Mouse (Mus musculus) cerebellum, adult 2 months (tissue): ENCODE results near the gene C1ql4. TPM values are rescaled to one million over a fixed set of nuclear protein-coding genes. Genes with fewer than 3 reads are reported as not detected.

Experiments used
- DNase-seq, 2 experiments: peaks; one replicate each; pipeline ENCODE4 v3.0.0; 2021
- H3K27ac ChIP-seq: fragments of 200-500 bp; 2 replicates; pipeline ENCODE4 v1.5.1; 2012; ENCODE audit warnings: low read length, control low read depth, inconsistent platforms; ENCODE audit not compliant: insufficient read depth
- H3K27me3 ChIP-seq: fragments of 200-500 bp; 2 replicates; pipeline ENCODE4 v1.6.1; 2012; ENCODE audit warnings: inconsistent platforms, mild to moderate bottlenecking, low read length, moderate library complexity; ENCODE audit not compliant: control insufficient read depth, insufficient read depth
- H3K4me1 ChIP-seq: fragments of 200-500 bp; 2 replicates; pipeline ENCODE4 v1.6.1; 2011; ENCODE audit warnings: low read length; ENCODE audit not compliant: control insufficient read depth, insufficient read depth
- H3K4me3 ChIP-seq: fragments of 200-500 bp; replicated peaks from 2 replicates; pipeline ENCODE3; 2011; ENCODE audit warnings: mild to moderate bottlenecking, low read depth, low read length, control low read depth; ENCODE audit not compliant: insufficient read depth
- CTCF ChIP-seq: fragments of 200-500 bp; IDR thresholded peaks from 2 replicates; pipeline ENCODE4 v1.5.1; 2011; ENCODE audit warnings: low read depth, mild to moderate bottlenecking, control low read depth, low read length, moderate library complexity, borderline replicate concordance; ENCODE audit not compliant: insufficient read depth
- POLR2A ChIP-seq: fragments of 200-500 bp; IDR thresholded peaks from 2 replicates; pipeline ENCODE4 v1.6.1; 2011; ENCODE audit warnings: low read length, control low read depth, borderline replicate concordance; ENCODE audit not compliant: insufficient read depth
- WGBS: fragments of 180-500 bp; shearing (Covaris S2); methylation state at CpG from one replicate; pipeline ENCODE4 v1.1.7; 2018; 5-methylcytosine and 5-hydroxymethylcytosine counted together
- polyA plus RNA-seq: library from polyadenylated mRNA; depleted of rRNA; stranded (reverse); fragments of >200 nt; gene quantifications from 2 replicates; pipeline ENCODE4 v1.2.3, GENCODE M21; 2012

Gene C1ql4
- polyA plus RNA-seq, 1 experiment: 1.6 TPM

GRCm38 (mm10) chr15:99096831-99097500, 9.3 kb upstream of the C1ql4 start:
- 0 out of 2 replicates have a peak, but pooled peaks cover 3% of the 10 kb centered on the region for H3K4me1 ChIP-seq
- peaks cover 7% of the 10 kb centered on the region; the same call in 1 of the 2 replicates for H3K27me3 ChIP-seq
- 1% methylated on average over 58 of the region's 58 CpGs for WGBS

DNA sequence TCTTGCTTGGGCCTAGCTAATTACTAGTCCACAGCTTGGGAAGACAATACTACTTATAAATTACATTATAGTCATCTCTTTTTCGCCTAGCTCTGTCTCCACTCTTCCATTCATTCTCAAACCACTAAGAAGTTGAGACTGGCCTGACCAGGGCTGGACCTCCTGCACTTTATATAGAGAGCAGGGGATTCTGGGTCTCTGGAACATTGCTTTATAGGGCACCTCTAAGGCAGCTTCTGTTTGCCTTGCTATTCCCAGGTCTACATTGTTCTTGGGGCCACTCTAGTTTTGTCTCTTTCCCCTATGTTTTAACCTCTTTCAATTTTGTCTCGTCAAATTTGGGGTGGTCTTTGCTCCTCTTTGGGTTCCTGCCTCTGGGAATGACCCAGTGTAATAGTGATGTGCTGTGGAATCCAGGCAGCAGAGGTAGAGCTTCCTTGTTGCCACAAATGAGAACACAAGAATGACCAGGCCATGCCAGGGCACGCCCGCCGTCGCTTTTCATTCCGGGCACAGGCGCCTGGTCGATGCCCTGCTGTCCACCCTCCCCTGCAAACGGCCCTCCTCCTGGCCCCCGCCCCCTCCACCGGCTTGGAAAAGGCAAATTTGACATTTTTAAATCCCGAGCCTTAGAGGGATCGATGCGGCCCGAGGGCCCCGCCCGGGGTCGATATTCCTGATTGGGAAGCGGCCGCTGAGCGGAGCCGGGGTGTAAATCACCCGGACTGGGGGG, 8.6 kb upstream of the C1ql4 start:
- H3K4me1 ChIP-seq: 0 out of 2 replicates have a peak, but pooled peaks cover 3% of the 10 kb centered on the region
- 27% methylated on average over 24 of the region's 24 CpGs for WGBS
- peaks cover 7% of the 10 kb centered on the region; the same call in 1 of the 2 replicates for H3K27me3 ChIP-seq

More at GRCm38 (mm10) chr15:99096831-99097500, 9.3 kb upstream of the C1ql4 start:
- H3K4me3 ChIP-seq: no peak overlapping the region
- no peak for DNase-seq
- TF ChIP-seq POLR2A: no peak
- H3K27ac ChIP-seq: no peak overlapping the region

DNA sequence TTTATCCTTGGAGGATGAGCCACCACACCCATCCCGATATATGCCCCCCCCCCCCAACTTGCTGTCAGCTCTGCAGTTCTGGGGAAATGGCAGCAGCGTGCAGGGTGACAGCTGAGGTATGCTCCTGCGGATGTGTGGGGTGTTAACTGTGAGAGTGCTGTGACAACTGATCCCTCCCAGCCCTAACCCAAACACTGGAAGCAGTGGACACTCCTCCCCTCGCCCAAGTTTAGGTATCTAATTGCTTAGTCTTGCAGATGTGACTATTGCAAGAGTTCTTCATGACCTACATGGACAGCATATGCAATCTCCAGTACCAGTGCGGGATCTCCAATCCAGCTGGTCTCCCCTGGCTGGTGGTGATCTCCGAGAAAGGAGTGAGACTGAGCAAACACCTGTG, 7.7 kb upstream of the C1ql4 start:
- Histone ChIP-seq H3K4me3 (no peak overlapping the region), H3K27me3 (peaks cover 7% of the 10 kb centered on the region; the same call in 1 of the 2 replicates), H3K27ac (no peak overlapping the region), H3K4me1 (0 out of 2 replicates have a peak, but pooled peaks cover 3% of the 10 kb centered on the region)
- DNase-seq: no peak
- WGBS: 54% methylated on average over 6 of the region's 6 CpGs
- TF ChIP-seq POLR2A: no peak
- TF ChIP-seq CTCF: no peak

More for the DNA sequence above, 8.6 kb upstream of the C1ql4 start:
- no peak for DNase-seq
- Histone ChIP-seq H3K4me3 (no peak overlapping the region), H3K27ac (no peak overlapping the region)
- TF ChIP-seq POLR2A: no peak
- no peak for TF ChIP-seq CTCF

GRCm38 (mm10) chr15:99094631-99095270, 7.1 kb upstream of the C1ql4 start:
- Histone ChIP-seq H3K27me3 (peaks cover 7% of the 10 kb centered on the region; the same call in 1 of the 2 replicates), H3K4me1 (0 out of 2 replicates have a peak, but pooled peaks cover 3% of the 10 kb centered on the region), H3K4me3 (no peak overlapping the region), H3K27ac (no peak overlapping the region)
- WGBS: 12% methylated on average over 27 of the region's 27 CpGs
- TF ChIP-seq POLR2A (no peak), CTCF (no peak)
- DNase-seq: no peak

DNA sequence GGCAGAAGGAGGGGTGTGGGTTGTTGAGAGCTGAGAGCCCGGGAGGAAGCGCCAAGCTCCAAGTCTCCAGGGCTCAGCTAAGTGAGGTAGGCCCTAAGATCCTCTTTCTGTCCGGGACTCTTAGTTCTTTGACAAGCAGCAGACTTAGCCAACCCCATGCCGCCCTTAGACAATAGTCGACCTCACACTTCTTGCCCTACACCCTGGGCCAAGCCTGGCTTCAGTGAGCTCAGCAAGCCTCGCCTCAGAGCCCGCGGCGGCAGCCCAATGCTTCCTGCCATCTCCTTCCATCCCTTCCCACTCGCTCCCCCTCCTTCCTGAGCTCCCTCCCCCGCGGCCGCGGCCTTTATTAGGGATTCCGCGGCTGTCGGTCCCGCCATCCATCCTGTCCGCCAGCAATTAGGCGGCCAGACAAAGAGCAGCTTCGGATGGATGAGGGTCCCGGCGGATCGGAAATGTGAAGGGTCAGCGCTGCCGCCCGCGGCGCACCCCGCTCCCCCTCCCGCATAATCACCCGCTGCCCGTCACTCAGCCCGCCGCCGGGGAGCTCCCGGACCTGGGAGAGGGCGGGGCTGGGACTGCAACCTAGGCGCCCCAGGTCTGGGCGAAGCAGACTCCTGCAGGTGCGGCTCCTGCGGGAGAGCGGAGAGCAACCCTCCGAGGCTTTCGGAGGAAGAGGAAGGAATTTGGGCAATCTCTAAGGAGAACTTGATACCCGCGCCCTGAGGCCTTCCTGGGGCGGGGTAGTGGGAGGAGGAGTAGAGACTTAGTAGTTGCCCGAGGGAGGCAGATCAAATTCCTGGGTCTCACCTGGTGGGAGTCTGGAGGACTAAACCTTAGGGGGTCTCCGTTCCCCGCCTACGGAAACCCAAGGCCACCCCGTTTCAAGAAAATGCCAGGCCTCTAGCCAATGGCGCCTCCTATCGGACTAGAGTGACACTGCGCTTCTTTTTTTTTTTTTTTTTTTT, 6.0 kb upstream of the C1ql4 start:
- WGBS: 4% methylated on average over 56 of the region's 56 CpGs
- peak overlapping the region; percentile 48 for H3K4me3 ChIP-seq
- peaks cover 8% of the 10 kb centered on the region; the same call in 1 of the 2 replicates for H3K27me3 ChIP-seq
- DNase-seq: peak; percentile 44 to 63
- TF ChIP-seq CTCF (peak; percentile 52), POLR2A (no peak)
- no peak overlapping the region for H3K27ac ChIP-seq
- H3K4me1 ChIP-seq: 0 out of 2 replicates have a peak, but pooled peaks cover 3% of the 10 kb centered on the region

DNA sequence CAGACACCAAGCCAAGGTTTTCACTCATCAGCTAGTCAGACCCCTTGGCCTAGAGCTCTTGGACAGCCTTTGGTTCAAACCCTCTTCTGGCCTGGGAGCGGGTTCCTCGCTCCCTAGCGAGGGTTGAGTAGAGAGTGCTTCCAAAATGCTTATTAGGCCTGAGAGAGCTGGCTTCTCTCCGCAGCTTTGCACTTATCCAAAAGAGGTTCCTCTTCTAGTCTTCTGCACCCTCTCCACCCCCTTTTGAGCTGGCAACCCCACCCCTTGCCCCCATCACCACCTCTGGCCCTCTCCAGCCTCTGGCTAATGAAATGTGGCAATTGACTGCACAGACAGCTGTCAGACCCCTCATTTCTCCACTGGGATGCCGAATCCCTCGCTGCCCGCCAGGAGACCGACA, 5.3 kb upstream of the C1ql4 start, which contains the start of gene Dnajc22:
Gene Dnajc22, plus strand, starts transcription at position 301 of the 400 bp plus-strand sequence.
- Histone ChIP-seq H3K27me3 (peaks cover 8% of the 10 kb centered on the region; the same call in 1 of the 2 replicates), H3K27ac (no peak within 1 kb of the TSS), H3K4me1 (0 out of 2 replicates have a peak, but pooled peaks cover 3% of the 10 kb centered on the region), H3K4me3 (peak within 1 kb of the TSS; percentile 48)
- WGBS: 72% methylated on average over 8 of the region's 8 CpGs
- TF ChIP-seq POLR2A (no peak), CTCF (no peak)
- no peak for DNase-seq
